Mouse (Mus musculus): ENCODE measurements around the gene Mybbp1a. TPM values are rescaled to one million over a fixed set of nuclear protein-coding genes. Genes with fewer than 3 reads are reported as not detected.

Gene Mybbp1a
- polyA plus RNA-seq, 1 experiment from 2014 or later: 61.9 TPM

DNA sequence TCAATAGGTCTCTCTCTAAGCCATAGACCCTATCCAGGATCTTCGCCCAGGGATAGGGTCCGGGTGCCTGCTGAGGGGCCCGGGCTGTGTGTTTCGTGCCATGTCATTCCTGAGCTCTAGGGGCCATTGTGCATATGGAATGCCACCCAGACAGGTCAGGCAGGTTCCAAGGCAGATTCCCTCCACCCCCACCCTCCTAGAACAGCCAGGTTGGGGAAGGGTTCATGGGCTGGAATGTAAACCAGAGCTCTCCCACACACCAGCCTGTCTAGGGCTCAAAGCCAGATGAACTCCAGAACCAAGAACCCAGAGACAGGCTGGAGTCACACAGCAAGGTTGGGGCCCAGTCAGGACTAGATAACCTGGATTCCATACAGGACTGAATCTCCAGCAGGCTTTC, 32.4 kb downstream of the Mybbp1a start:
- no peaks in the 10 kb centered on the region for H3K27me3 ChIP-seq (ENCODE audit: control insufficient read depth, insufficient read depth, low read length)
- 84% methylated on average over 4 of the region's 4 CpGs for WGBS
- H3K4me1 ChIP-seq (ENCODE audit: control insufficient read depth in 2 of 2, insufficient read depth in 2 of 2, low read length in 2 of 2): peaks cover 16 to 33% of the 10 kb centered on the region in 2 experiments

DNA sequence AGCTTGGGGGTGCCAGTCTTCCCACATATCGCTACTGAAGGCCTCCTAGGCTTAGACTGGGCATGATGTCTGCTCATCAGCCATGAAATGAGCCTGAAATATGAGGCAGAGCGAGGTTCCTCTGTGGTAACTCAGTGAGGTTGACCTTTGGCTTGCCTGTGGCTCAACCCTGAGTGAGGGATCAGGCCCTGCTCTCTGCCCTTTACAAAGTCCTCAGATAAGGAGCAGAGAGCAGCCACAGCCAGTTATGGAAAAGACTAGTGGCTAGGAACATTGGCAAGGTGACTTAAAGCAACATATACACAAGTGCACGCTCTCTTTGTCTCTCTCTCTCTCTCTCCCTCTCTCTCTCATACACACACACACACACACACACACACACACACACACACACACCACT, 33.8 kb downstream of the Mybbp1a start:
- Histone ChIP-seq H3K36me3 (ENCODE audit: control insufficient read depth, insufficient read depth, low read length) (no peaks in the 10 kb centered on the region), H3K4me3 (ENCODE audit: control insufficient read depth in 1 of 2, insufficient read depth in 1 of 2, low read depth in 1 of 2, low read length in 2 of 2) (no peak overlapping the region), H3K9me3 (ENCODE audit: control insufficient read depth, low read length) (no peaks in the 10 kb centered on the region), H3K4me2 (ENCODE audit: low read length) (no peak overlapping the region), H3K27me3 (ENCODE audit: control insufficient read depth, insufficient read depth, low read length) (no peaks in the 10 kb centered on the region), H3K27ac (replicated peaks in 1 of 2; ENCODE audit: control insufficient read depth in 1 of 2, insufficient read depth in 1 of 2, low read depth in 2 of 2, low read length in 2 of 2) (0 out of 4 replicates have a peak overlapping the region, but pooled peaks of 1 of the 2 experiments have one; percentile 47), H3K9ac (ENCODE audit: low read length) (no peak overlapping the region), H3K4me1 (ENCODE audit: control insufficient read depth in 2 of 2, insufficient read depth in 2 of 2, low read length in 2 of 2) (peaks cover 8 to 19% of the 10 kb centered on the region in 2 experiments)
- ATAC-seq (ENCODE audit: insufficient number of reproducible peaks, insufficient read depth, low FRiP score, low read depth): no peak
- 68% methylated on average over 3 of the region's 3 CpGs for WGBS

More for the DNA sequence above, 32.4 kb downstream of the Mybbp1a start:
- H3K9me3 ChIP-seq (ENCODE audit: control insufficient read depth, low read length): no peaks in the 10 kb centered on the region
- no peak overlapping the region for H3K4me3 ChIP-seq (ENCODE audit: control insufficient read depth in 1 of 2, insufficient read depth in 1 of 2, low read depth in 1 of 2, low read length in 2 of 2)
- no peak overlapping the region for H3K27ac ChIP-seq (replicated peaks in 1 of 2; ENCODE audit: control insufficient read depth in 1 of 2, insufficient read depth in 1 of 2, low read depth in 2 of 2, low read length in 2 of 2)
- no peaks in the 10 kb centered on the region for H3K36me3 ChIP-seq (ENCODE audit: control insufficient read depth, insufficient read depth, low read length)
- ATAC-seq (ENCODE audit: insufficient number of reproducible peaks, insufficient read depth, low FRiP score, low read depth): no peak
- H3K9ac ChIP-seq (ENCODE audit: low read length): no peak overlapping the region
- H3K4me2 ChIP-seq (ENCODE audit: low read length): no peak overlapping the region

DNA sequence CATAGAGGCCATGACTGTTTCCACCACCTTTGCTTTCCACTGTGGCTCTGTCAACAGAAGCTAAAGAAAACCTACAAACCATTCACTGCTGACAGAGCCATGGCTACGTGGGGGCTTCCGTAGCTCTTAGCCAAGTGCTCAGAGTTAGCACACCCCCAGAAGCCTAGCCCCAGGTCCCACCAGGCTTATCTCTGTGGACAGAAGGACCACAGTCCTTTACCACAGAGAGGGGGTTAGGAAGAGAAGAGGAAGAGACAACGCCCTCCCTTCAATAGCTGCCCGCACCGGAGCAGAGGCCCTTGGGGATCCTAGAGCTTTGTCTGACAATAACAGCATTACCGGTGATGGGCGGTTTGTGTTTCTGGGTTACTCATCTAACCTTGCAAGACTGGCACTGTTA, 34.3 kb downstream of the Mybbp1a start:
- Histone ChIP-seq H3K27ac (replicated peaks in 1 of 2; ENCODE audit: control insufficient read depth in 1 of 2, insufficient read depth in 1 of 2, low read depth in 2 of 2, low read length in 2 of 2) (no peak overlapping the region; a peak in 1 of 4 replicates), H3K36me3 (ENCODE audit: control insufficient read depth, insufficient read depth, low read length) (no peaks in the 10 kb centered on the region), H3K4me2 (ENCODE audit: low read length) (no peak overlapping the region), H3K9me3 (ENCODE audit: control insufficient read depth, low read length) (no peaks in the 10 kb centered on the region), H3K4me1 (ENCODE audit: control insufficient read depth in 2 of 2, insufficient read depth in 2 of 2, low read length in 2 of 2) (peaks cover 7 to 15% of the 10 kb centered on the region in 2 experiments; a peak in 3 of 4 replicates), H3K9ac (ENCODE audit: low read length) (no peak overlapping the region), H3K27me3 (ENCODE audit: control insufficient read depth, insufficient read depth, low read length) (no peaks in the 10 kb centered on the region), H3K4me3 (ENCODE audit: control insufficient read depth in 1 of 2, insufficient read depth in 1 of 2, low read depth in 1 of 2, low read length in 2 of 2) (no peak overlapping the region)
- no peak for ATAC-seq (ENCODE audit: insufficient number of reproducible peaks, insufficient read depth, low FRiP score, low read depth)
- WGBS: 62% methylated on average over 7 of the region's 7 CpGs

DNA sequence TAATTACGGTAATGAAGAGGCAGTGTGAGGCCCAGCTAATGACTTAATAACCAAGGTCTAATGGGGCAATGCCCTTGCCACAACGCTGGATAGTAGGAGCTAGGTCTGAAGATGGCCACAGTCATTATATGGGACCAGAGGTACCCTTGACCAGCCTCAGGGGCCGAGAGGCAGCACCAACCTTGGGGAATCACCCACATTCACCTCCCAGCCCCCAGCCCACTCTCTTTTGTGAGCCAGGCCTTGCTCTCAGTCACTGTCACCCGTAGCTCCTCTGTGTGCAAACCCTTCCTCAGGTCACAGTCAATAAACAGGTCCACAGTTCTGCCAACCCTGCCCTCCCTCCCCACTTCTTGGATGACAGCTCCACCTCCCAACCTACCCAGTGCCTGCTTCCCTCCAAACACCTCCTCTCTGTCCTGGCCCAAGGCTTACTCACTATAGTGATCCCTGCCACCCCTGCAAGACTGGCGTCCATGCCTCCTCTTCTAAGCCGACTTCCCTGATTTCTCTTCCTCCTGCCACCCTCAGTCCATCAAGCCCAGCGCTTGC, 35.0 kb downstream of the Mybbp1a start:
- no peaks in the 10 kb centered on the region for H3K9me3 ChIP-seq (ENCODE audit: control insufficient read depth, low read length)
- H3K4me2 ChIP-seq (ENCODE audit: low read length): no peak overlapping the region
- 88% methylated on average over 7 of the region's 7 CpGs for WGBS
- no peaks in the 10 kb centered on the region for H3K27me3 ChIP-seq (ENCODE audit: control insufficient read depth, insufficient read depth, low read length)
- H3K27ac ChIP-seq (replicated peaks in 1 of 2; ENCODE audit: control insufficient read depth in 1 of 2, insufficient read depth in 1 of 2, low read depth in 2 of 2, low read length in 2 of 2): no peak overlapping the region
- H3K36me3 ChIP-seq (ENCODE audit: control insufficient read depth, insufficient read depth, low read length): no peaks in the 10 kb centered on the region
- no peak for ATAC-seq (ENCODE audit: insufficient number of reproducible peaks, insufficient read depth, low FRiP score, low read depth)
- no peak overlapping the region for H3K9ac ChIP-seq (ENCODE audit: low read length)
- H3K4me1 ChIP-seq (ENCODE audit: control insufficient read depth in 2 of 2, insufficient read depth in 2 of 2, low read length in 2 of 2): peaks cover 7 to 13% of the 10 kb centered on the region in 2 experiments; a peak in 3 of 4 replicates
- no peak overlapping the region for H3K4me3 ChIP-seq (ENCODE audit: control insufficient read depth in 1 of 2, insufficient read depth in 1 of 2, low read depth in 1 of 2, low read length in 2 of 2)

DNA sequence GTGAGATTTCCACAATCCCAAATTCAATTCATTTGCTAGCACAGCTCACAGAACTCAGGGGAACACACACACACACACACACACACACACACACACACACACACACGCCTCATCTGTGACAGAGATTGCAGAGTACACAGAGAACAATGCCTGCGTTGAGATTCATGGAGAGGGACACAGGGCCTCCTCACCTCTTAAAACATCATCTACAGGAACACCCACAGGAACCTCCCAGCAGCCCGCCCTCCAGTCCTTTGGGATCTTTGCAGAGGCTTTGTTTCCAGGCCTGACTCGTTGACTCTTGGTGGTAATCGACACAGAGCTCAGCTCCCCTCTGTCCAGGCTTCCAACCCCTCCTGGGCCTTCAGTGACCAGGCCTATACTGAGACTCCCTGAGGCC, 36.0 kb downstream of the Mybbp1a start:
- peaks cover 11 to 17% of the 10 kb centered on the region in 2 experiments for H3K4me1 ChIP-seq (ENCODE audit: control insufficient read depth in 2 of 2, insufficient read depth in 2 of 2, low read length in 2 of 2)

DNA sequence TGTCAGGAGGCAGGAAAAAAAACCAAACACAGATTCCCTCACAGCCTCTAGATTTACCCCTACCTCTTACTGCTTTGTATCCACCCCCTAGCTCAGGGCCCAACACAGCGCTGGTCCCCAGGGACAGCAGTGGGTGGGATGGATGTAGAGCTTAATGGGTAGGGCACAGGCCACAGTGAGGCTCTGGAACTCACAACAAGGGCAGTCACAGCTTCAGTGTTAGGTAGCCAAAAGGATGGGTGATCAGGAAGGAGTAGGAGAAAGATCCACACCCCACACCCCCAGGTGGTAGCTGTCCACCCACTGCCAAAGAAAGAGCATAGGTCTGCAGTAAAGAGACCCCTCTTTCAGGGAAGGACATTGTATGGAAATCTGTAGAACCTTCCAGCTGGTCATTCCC, 36.5 kb downstream of the Mybbp1a start:
- Histone ChIP-seq H3K27me3 (ENCODE audit: control insufficient read depth, insufficient read depth, low read length) (no peaks in the 10 kb centered on the region), H3K4me3 (ENCODE audit: control insufficient read depth in 1 of 2, insufficient read depth in 1 of 2, low read depth in 1 of 2, low read length in 2 of 2) (no peak overlapping the region), H3K4me1 (ENCODE audit: control insufficient read depth in 2 of 2, insufficient read depth in 2 of 2, low read length in 2 of 2) (peaks cover 13 to 20% of the 10 kb centered on the region in 2 experiments), H3K36me3 (ENCODE audit: control insufficient read depth, insufficient read depth, low read length) (no peaks in the 10 kb centered on the region), H3K4me2 (ENCODE audit: low read length) (no peak overlapping the region), H3K27ac (replicated peaks in 1 of 2; ENCODE audit: control insufficient read depth in 1 of 2, insufficient read depth in 1 of 2, low read depth in 2 of 2, low read length in 2 of 2) (peak overlapping the region; percentile 9 to 66; a peak in 3 of 4 replicates), H3K9me3 (ENCODE audit: control insufficient read depth, low read length) (no peaks in the 10 kb centered on the region), H3K9ac (ENCODE audit: low read length) (no peak overlapping the region)
- WGBS: 89% methylated on average over 1 of the region's 1 CpGs
- no peak for ATAC-seq (ENCODE audit: insufficient number of reproducible peaks, insufficient read depth, low FRiP score, low read depth)

More for the DNA sequence above, 36.0 kb downstream of the Mybbp1a start:
- WGBS: 37% methylated on average over 5 of the region's 5 CpGs
- Histone ChIP-seq H3K27ac (replicated peaks in 1 of 2; ENCODE audit: control insufficient read depth in 1 of 2, insufficient read depth in 1 of 2, low read depth in 2 of 2, low read length in 2 of 2) (peak overlapping the region in 1 of 2 experiments; percentile 66; a peak in 2 of 4 replicates), H3K4me2 (ENCODE audit: low read length) (no peak overlapping the region), H3K9me3 (ENCODE audit: control insufficient read depth, low read length) (no peaks in the 10 kb centered on the region), H3K36me3 (ENCODE audit: control insufficient read depth, insufficient read depth, low read length) (no peaks in the 10 kb centered on the region), H3K27me3 (ENCODE audit: control insufficient read depth, insufficient read depth, low read length) (no peaks in the 10 kb centered on the region), H3K4me3 (ENCODE audit: control insufficient read depth in 1 of 2, insufficient read depth in 1 of 2, low read depth in 1 of 2, low read length in 2 of 2) (no peak overlapping the region), H3K9ac (ENCODE audit: low read length) (no peak overlapping the region)
- ATAC-seq (ENCODE audit: insufficient number of reproducible peaks, insufficient read depth, low FRiP score, low read depth): no peak

DNA sequence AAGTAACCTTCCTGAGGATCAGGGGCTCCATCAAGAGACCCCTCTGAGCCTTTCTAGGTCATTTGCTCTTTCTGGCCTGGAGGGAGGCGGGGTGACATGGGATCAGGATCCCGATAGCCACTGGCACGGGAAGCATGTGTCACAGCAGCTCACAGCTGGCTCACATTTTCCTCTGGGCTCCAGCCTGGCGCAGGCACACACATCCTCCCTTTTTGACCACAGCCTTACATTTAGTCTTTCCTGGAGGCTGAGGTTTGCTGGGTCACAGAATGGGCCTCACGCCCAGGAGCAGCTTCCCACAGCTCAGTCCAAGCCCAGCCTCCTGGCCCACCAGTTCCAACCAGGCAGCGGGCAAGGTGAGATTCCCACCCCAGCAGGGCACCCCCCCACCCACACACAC, 37.1 kb downstream of the Mybbp1a start:
- Histone ChIP-seq H3K9me3 (ENCODE audit: control insufficient read depth, low read length) (no peaks in the 10 kb centered on the region), H3K4me2 (ENCODE audit: low read length) (no peak overlapping the region), H3K9ac (ENCODE audit: low read length) (no peak overlapping the region), H3K27me3 (ENCODE audit: control insufficient read depth, insufficient read depth, low read length) (no peaks in the 10 kb centered on the region), H3K27ac (replicated peaks in 1 of 2; ENCODE audit: control insufficient read depth in 1 of 2, insufficient read depth in 1 of 2, low read depth in 2 of 2, low read length in 2 of 2) (peak overlapping the region; percentile 9 to 66), H3K4me3 (ENCODE audit: control insufficient read depth in 1 of 2, insufficient read depth in 1 of 2, low read depth in 1 of 2, low read length in 2 of 2) (no peak overlapping the region), H3K36me3 (ENCODE audit: control insufficient read depth, insufficient read depth, low read length) (no peaks in the 10 kb centered on the region), H3K4me1 (ENCODE audit: control insufficient read depth in 2 of 2, insufficient read depth in 2 of 2, low read length in 2 of 2) (peaks cover 15 to 20% of the 10 kb centered on the region in 2 experiments)
- 55% methylated on average over 6 of the region's 6 CpGs for WGBS
- peak; percentile 15; the same call in 1 of the 2 replicates for ATAC-seq (ENCODE audit: insufficient number of reproducible peaks, insufficient read depth, low FRiP score, low read depth)

DNA sequence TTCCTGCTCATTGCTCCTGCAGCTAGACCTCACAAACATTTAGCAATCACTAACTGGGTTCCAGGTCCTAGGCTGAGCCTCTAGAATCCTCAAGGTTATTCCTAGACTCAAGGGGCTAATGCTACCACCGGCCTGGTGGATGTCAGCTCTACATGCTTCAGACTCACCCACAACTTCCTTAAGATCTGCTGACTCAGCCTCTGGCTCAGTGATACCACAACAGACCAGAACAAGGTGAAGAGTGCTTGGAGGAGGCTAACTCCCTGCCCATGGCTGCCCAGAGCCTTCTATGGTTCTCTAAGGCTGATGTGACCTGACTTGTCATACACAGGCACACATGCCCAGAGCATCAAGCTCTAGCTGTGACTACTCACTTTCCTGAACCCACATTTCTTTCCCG, 38.3 kb downstream of the Mybbp1a start:
- Histone ChIP-seq H3K27me3 (ENCODE audit: control insufficient read depth, insufficient read depth, low read length) (no peaks in the 10 kb centered on the region), H3K9me3 (ENCODE audit: control insufficient read depth, low read length) (no peaks in the 10 kb centered on the region), H3K36me3 (ENCODE audit: control insufficient read depth, insufficient read depth, low read length) (no peaks in the 10 kb centered on the region), H3K4me3 (ENCODE audit: control insufficient read depth in 1 of 2, insufficient read depth in 1 of 2, low read depth in 1 of 2, low read length in 2 of 2) (no peak overlapping the region), H3K9ac (ENCODE audit: low read length) (no peak overlapping the region), H3K4me1 (ENCODE audit: control insufficient read depth in 2 of 2, insufficient read depth in 2 of 2, low read length in 2 of 2) (peaks cover 15 to 20% of the 10 kb centered on the region in 2 experiments), H3K27ac (replicated peaks in 1 of 2; ENCODE audit: control insufficient read depth in 1 of 2, insufficient read depth in 1 of 2, low read depth in 2 of 2, low read length in 2 of 2) (no peak overlapping the region), H3K4me2 (ENCODE audit: low read length) (no peak overlapping the region)
- ATAC-seq (ENCODE audit: insufficient number of reproducible peaks, insufficient read depth, low FRiP score, low read depth): no peak
- WGBS: 60% methylated on average over 2 of the region's 2 CpGs
